Mouse (Mus musculus) cerebellum, postnatal 36 days (tissue): ENCODE results near the gene Ephb3.

Experiments
- DNase-seq, 2 experiments: peaks; one replicate each; pipeline ENCODE4 v3.0.0; 2021 to 2022; ENCODE audit warnings: mixed read lengths in 2 of 2

Gene Ephb3

GRCm38 (mm10) chr16:21247871-21248712, 43.5 kb downstream of the Ephb3 start:
- DNase-seq: peak; percentile 45 to 62

DNA sequence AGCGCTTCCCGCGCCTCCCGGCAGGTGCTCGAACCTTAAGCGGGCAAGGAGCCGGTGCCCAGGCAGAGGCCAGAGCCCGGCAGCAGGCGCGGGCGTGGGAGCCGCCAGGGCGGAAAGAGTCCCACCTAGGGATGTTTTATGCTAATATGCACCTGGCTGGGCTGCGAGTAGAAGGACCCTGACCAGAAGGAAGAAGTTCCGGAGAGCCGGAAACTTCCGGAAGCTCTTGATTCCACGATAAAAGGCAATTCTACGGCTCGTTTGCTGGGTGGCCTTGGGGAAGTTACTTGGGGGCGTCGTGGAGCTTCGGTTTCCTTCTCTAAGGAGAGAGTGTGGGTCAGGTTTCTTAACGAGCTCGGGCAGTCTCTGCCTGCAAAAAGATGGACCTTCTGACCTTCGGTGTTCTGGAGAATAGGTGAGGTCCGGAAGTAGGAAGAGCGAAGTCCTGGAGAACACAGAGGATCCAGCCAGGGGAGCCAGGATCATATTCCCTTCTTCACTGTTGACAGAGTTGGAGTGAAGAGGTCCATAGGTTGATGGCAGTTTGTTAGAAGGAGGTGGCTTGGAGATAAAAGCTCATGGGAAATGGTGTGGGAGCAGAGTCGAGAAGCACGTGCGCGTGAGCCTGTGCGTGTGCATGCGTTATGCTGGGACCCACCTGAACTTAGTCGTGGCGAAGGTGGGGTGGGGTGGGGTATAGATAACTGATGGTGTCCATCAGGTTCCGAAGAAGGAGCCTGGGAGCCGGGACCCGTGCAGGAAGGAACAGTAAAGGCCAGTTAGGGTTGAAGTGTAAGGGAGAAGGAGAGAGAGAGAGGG, 44.4 kb downstream of the Ephb3 start:
- no peak for DNase-seq

GRCm38 (mm10) chr16:21252401-21252955, 47.9 kb downstream of the Ephb3 start:
- no peak for DNase-seq

DNA sequence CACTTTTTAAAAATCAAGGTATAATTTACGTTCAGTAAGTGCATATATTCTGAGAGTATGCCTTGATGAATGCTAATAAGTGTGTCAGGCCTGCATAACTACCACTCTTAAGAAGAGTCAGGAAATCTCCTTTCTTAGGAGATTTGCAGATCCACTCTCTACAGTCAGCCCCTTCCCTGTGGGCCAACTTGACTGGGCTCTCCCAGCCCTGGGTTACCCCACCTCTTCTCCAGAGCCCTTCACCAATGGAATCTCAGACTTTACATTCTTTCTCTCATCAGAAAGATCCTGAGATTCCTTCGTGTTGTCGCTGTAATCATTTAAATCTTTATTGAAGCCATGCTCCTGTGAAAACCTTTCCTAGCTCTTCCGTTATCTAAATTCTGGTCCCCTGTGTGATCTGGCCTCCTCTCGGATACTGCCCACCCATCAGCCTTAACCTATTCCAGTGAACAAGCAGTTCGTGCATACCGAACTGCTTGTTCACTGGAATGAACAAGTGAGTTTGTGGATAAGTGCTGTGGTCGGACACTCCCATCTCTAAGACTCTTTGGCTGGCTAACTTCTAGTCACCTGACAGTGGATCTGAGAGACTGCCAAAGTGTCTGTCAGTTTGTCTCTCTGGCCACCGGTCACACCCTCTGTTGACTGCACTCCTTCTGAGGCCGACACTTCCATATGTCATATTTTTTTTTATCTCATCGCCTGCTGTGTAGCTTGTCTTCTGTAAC, 51.2 kb downstream of the Ephb3 start:
- DNase-seq: no peak

GRCm38 (mm10) chr16:21256514-21257305, 52.2 kb downstream of the Ephb3 start:
- no peak for DNase-seq

DNA sequence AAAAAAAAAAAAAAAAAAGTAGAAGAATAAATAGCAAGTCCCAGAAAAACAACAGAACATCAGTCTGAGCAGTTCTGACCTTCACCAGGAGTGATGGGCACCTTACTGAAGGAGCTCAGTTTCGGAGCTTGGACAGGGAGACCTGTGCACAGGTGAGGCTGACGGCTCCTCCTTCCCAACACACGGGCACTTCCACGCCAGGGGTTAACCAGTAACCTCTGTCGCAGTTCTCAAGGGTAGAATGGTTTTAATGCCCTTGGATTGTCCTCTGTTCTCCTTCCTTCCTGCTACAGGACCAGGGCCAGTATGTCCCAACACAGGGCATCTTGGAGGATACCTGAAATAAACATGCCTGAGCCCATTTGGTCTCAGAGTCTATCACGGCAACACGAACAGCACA, 60.9 kb downstream of the Ephb3 start:
- no peak for DNase-seq

DNA sequence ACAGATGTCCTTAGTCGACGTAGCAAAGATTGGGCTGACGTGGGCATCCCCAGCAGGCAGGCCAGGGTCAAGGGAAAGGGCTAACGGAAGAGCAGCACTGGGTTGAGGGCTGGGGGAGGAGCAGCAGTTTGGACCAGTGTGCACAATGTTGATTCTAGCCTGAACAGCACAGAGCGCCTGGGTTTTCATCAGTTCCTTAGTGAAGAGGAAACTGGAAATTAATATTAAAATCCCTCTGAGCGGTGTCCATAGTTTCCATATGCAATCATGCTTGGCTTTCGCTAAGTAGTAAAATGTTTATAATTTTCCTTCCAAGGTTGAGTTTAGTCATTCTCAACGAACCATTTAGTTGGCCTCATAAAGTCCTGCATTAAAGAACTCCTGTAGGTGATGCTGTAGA, 65.2 kb downstream of the Ephb3 start:
- DNase-seq: no peak

GRCm38 (mm10) chr16:21271773-21272247, 67.3 kb downstream of the Ephb3 start:
- no peak for DNase-seq

DNA sequence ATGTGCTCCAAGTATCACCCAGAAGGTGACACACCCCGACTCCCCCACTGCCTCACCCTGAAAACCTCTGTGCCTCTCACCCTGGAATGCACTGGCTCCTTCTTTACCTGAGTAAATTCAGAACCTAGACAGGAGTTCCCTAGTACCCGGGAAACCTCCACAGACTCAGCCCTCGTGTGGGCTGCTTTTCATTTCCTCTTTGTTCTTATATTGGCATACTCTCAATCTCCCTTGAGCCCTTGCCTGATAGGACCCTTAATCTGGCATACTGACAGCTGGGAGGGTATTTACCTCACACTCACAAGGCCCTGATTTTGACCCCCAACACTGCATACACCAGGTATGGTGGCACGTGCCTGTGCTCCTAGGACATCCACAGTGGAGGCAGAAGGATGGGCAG, 68.2 kb downstream of the Ephb3 start:
- no peak for DNase-seq
